Mouse (Mus musculus) cerebellum, adult 11 months (tissue): ENCODE results near the gene Surf1.
"Not testable (repeated sequence)": the region's sequence is repeated elsewhere in the genome, so short reads cannot be mapped to it uniquely, and the experiment has no call there.

Source experiments
- DNase-seq: peaks from one replicate; pipeline ENCODE4 v3.0.0; 2022

Gene Surf1

GRCm38 (mm10) chr2:26921784-26922183, 5.5 kb upstream of the Surf1 start:
- DNase-seq = no peak

- DNase-seq = no peak
Measured at GRCm38 (mm10) chr2:26920190-26920855, 4.0 kb upstream of the Surf1 start.

- no peak for DNase-seq
Measured at GRCm38 (mm10) chr2:26919684-26920083, 3.4 kb upstream of the Surf1 start.

DNA sequence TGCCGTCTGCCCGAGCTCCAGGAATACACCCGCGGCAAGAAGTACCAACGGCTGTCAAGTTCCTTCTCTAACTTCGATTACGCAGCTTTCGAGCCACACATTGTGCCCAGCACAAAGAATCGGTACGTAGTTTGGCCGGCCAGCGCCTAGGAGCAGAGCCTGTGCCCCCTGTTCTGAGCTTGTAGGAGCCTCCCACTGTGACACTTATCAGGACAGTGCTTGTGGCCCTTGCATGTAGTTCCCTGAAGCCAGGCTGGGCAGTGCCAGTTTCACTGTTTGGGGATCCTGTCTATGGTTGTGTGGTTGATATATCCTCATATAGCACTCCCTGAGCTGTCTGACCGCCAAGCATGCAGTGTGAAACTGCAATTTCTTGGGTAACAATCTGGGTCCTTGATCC, 408 bp upstream of the Surf1 start:
- no peak for DNase-seq

DNA sequence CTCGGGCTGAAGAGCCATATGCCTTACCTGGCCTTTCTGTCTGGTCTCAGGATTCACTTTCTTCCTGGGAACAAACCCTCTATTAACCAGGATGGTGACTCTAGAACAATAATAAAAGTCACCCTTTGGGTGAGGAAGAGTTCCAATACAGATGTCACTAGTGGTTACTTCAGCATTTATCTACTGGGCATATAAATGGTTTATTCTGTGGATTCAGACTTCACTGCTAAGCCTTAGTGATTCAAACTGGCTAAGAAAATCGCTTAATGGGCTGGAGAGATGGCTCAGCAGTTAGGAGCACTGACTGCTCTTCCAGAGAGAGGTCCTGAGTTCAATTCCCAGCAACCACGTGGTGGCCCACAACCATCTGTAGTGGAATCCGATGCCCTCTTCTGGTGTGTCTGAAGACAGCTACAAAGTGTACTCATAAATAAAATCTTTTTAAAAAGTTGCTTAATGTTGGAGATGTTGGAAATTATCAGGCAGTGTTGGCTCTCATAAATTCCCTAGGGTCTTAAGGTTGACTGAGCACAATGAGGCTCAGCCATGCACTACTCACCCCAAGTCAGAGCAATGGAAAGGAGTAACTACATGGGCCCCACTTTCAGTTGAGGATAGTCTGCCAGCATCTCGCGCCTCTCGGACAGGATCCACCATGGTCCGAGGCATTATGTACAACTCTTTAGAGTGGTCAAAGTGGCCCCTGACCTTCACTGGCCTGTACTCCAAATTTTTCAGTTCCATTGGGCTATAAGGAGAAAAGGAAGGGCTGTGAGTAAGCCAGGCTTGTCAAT, 2.0 kb downstream of the Surf1 start:
- no peak for DNase-seq

DNA sequence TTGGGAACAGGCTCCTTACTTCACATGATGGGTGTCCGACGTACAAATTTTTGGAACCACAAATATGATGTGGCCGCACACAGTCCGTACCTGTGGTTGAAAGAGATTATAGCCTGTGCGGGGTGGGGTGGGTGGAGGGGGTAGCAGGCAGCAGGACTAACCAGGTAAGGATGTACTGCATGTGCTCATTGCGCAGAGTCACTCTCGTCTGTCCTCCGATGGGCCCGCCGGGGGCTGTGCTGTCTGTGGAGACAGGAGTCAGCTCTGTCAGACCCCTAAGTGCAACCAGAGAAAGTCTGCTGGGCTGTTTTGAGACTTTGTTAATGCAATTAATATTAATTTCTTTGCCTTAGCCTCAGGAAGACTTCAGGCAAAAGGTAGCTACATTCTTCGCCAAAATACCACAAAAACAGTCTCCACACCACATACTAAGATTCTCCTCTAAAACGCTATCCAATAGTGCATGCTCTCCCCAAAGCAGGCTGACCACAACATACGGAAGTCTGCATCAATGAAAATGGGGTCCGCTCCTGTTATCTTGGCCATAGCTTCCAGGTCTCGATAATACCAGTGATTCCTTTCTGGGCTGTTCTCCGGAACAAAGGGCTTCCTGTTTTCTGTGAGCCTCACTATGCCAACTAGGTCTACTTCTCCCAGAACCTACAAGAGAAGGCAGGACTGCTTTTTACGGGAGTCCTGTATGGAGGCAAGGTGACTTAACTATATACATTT, 2.7 kb downstream of the Surf1 start:
- no peak for DNase-seq

DNA sequence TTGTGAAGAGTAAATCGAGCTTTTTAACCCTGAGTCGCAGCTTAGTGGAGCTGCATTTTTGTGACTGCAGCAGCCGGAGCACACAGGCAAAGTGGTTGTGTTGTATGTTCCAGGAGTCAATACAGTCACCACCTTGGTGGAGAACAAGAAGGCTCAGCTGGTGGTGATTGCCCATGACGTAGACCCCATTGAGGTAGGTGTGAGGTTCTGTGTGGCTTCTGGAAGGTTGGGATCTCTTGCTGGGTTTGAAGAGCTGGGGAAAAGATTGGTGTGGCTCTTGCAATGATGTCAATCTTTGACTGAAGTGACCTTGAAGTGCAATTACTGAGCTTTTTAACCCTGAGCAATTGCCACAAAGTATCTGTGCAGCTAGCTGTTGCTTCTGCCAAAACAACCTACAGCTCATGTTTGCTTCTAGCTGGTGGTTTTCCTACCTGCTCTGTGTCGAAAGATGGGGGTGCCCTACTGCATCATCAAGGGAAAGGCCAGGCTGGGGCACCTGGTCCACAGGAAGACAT, 4.0 kb downstream of the Surf1 start:
- no peak for DNase-seq

DNA sequence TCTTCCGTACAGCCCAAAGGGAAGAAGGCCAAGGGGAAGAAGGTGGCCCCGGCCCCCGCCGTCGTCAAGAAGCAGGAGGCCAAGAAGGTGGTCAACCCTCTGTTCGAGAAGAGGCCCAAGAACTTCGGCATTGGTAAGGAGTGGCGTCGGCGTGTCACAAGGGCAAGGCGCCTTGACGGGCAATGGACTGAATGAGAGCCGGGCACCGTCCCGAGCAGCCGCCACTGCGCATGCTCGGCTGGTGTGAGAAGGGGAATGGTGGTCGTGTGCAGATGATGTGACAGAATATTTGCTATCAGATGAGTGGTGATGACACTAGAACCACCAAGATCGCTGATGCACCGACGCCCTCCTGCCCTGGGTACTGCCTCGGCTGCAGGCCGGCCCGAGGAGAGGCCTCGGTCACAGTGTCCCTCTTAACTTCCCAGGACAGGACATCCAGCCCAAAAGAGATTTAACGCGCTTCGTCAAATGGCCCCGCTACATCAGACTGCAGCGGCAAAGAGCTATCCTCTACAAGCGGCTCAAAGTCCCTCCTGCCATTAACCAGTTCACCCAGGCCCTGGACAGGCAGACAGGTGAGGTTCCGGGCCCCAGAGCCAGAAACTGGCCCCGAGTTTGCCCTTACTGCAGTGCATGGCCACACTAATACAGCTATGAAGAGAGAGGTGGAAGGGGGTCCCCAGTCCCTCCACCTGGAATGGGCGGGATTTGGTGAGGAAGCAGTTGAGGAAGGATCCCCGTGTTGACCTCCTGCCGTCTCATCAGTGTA, 5.2 kb downstream of the Surf1 start:
- DNase-seq = peak; percentile 54

DNA sequence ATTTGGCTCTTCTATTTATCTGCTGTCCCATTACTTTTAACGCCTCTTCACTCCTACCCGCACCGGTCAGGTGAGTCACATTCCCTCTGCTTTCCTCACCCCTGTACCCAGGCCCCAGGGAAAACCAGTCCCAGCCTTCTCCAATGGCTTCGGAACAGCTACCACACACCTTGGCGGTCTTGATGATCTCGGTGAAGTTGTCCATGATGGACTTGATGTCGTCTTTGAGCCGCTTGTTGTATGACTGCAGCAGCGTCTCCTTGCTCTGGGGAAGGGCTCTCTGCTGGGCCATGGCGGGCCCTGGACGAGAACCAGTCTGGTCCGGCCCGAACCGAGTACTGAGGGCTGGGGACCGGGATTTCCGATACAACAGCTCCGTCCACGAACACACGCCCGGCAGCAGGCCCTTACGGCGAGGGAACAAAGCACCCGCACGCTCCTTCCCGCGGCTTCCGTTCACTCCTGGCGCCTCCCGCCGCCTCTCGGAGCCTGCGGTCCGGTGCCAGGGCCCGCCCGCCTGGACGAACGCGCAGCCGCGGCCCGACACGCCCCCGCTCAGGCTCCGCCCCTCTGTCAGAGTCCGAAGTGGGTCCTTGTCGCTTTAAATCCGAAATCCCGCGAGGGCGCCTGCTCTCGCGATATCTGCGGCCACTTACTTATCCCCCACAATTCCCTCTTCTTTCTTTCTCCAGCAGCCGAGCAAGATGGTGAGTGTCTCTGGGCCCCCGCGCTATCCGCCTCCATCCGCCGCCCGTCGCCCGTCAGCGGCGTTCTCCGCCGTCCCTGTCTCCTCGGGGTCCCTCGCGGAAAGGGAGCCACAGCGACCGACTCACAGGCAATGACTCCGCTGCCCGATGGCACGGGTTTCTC, 6.0 kb downstream of the Surf1 start, which contains the start of the genes Med22 and Rpl7a:
TSS of gene Med22 (minus strand) at position 554 of the 870 bp plus-strand sequence.
TSS of gene Rpl7a (plus strand) at position 641 of the 870 bp plus-strand sequence.
- DNase-seq = peak; percentile 100

- no peak for DNase-seq
Measured at GRCm38 (mm10) chr2:26909387-26909784, 6.9 kb downstream of the Surf1 start.

DNA sequence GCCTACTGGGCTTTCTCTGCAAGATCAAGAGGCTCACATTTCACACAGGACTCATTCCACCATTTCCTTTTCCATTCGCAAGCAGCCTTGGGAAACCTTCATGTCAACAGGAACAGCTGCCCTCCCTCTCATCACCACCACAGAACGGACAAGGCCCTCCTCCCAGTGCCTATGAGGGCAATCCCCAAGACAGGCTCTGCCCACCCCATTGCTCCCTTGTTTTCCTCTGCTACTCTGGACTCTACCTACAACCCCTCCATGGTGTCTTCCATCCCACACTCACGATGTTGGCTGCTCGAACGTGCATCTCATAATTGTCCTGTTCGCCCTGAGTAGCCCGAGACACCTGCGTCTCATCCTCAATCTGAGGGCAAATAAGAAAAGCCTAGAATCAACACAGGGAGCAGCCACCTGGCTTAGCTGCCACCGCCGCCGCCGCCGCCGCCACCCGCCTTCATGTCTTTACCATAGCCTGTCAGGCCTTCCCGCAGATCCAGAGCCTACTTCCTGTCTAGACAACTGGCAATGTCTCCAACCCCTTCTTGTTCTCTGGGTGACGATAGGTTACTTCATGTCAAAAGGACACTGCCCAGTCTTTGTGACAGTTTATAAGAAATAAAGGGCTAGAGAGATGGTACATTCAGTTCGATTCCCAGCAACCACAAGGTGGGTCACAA, 7.5 kb downstream of the Surf1 start:
- DNase-seq = no peak

DNA sequence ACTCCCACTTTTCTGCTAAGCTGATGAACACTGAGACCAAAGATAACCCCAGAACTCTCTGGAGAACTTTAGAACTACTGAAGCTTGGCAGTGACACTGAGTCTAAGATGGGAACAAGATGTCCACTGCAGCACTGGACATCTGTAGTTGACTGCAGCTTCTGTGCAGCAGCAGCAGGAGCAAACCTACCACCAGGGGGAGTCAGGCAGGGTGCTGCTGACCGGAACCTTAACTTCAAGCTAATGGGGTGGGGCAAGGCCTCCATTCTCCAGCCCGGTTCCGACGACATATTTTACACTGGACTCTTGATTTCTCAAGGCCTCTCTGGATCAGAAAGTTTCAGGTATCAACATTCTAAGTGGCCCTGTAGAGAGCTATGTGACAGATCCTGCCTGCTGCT, 9.2 kb downstream of the Surf1 start:
- no peak for DNase-seq

DNA sequence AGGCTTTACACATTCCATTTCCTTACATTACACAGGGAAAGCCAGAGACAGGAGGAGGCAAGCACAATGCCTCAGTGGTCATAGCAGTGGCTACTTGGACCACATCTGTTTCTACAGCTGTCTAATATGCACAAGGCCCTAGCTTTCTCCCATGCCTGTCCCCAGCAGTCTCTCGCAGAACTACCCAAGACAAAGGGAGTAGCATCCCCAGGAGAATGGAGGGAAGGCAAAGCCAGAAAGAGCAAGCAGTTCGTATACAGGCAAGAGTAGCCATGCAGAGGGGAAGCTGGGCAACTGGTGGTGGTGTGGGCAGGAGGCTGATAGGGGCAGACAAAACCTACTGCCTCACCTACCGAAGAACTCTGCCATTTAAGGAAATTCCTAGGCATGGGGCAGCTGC, 9.9 kb downstream of the Surf1 start:
- DNase-seq = no peak

- no peak for DNase-seq
Measured at GRCm38 (mm10) chr2:26905936-26906335, 10.4 kb downstream of the Surf1 start.

DNA sequence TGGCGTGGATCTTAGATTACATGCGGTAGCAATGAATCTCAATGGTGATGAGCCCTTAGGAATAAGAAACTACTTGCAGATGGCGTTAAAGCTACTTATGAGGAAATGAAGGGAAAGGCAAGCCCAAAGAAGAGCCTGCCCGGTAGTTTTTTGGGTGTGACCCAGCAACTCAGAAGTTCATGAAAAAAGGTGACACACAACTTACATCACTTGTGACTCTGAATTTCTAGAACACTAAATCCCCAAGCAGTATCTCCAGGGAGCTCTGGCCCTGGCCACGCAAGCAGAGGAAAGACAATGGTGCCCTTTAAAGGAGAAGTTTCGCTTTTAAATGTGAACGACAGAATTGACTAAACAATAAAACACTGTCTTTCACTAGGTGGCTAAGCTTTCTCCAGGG, 13.0 kb downstream of the Surf1 start:
- no peak for DNase-seq

- peak; percentile 91 for DNase-seq
Measured at GRCm38 (mm10) chr2:26902467-26903220, 13.7 kb downstream of the Surf1 start, which contains the start of gene Surf6. Gene Surf6, minus strand, starts transcription at chr2:26902879.

GRCm38 (mm10) chr2:26901834-26902400, 14.4 kb downstream of the Surf1 start:
- no peak for DNase-seq

GRCm38 (mm10) chr2:26900731-26901130, 15.6 kb downstream of the Surf1 start:
- no peak for DNase-seq

DNA sequence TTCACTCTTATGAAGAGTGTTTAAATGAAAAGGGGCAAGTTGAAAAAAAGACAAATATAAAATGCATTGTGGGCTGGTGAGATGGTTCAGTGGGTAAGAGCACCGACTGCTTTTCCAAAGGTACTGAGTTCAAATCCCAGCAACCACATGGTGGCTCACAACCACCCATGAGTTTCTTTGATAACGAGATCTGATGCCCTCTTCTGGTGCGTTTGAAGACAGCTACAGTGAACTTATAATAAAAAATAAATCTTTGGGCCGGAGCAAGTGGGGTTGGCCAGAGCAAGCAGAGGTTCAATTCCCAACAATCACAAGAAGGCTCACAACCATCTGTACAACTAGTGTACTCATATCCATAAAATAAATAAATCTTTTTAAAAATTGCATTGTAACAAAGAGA, 20.4 kb downstream of the Surf1 start:
- DNase-seq = no peak

DNA sequence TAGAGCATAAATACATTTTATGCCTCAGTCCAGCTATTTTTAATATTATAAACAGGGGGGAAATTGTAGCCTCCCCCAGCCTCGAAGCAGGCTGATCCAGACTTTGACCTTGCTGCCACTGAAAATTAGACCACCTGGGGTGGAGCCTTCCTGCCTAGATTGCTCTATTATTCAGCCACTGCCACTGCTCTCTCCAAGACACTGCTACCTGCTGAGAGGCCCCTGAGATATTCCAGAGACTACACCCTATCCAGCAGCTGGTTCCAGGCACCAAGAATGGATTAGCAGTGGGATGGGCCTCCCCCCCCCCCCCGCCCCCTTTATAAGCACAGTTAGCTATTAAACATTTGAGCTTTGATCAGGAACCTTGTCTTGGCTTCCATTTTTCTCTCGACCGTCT, 30.2 kb downstream of the Surf1 start:
- DNase-seq = not testable (repeated sequence)
